Mouse (Mus musculus): ENCODE results near the gene Gnb1. TPM values are rescaled to one million over a fixed set of nuclear protein-coding genes. Genes with fewer than 3 reads are reported as not detected.
A peak's percentile ranks its signal among the peaks of the same experiment; 100 is the strongest.

The Gnb1 gene
- total and polyA plus RNA-seq, 3 experiments, result 78.1 to 489 TPM; not detected in 1

DNA sequence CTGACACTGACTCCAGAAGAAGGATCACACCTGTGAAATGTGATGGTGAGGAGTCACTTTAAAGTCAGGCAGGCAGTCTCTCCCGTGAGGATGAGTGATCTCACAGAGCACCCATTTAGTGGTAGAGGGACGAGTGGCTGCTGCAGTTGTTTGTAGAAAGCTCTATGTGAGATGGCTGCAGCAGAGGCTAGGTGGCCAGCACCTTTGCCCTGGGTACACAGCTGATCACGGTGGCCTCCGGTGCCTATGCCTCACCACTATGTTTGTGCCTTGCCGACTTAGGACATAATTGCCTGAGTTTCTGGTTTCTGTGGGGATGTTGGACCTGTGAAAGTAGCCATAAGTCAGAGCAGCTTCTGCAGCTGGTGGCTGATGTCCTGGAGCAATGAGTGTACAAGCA is 86.6 kb downstream of the Gnb1 start:
- TF ChIP-seq NRF1 (IDR thresholded peaks at IDR 0.05; ENCODE audit: insufficient read depth, low read depth, low read length, poor library complexity, severe bottlenecking) (no peak), KAT2A (conservative IDR thresholded peaks at IDR 0.05; ENCODE audit: low read depth, low read length) (no peak), MYB (IDR thresholded peaks at IDR 0.05; ENCODE audit: low read depth, low read length) (no peak), TAL1 (IDR thresholded peaks at IDR 0.05; ENCODE audit: low read length) (0 out of 2 replicates have a peak, but pooled peaks have one; percentile 3), E2F4 (IDR thresholded peaks at IDR 0.05; ENCODE audit: borderline replicate concordance, low read depth, low read length) (no peak)
- no peak overlapping the region for H3K9ac ChIP-seq (ENCODE audit: control insufficient read depth, low read depth, low read length, poor library complexity, severe bottlenecking)
- H3K27me3 ChIP-seq (ENCODE audit: control insufficient read depth in 1 of 2, insufficient read depth in 2 of 2, low read length in 2 of 2), result no peaks in the 10 kb centered on the region
- H3K4me3 ChIP-seq (ENCODE audit: control insufficient read depth in 1 of 2, insufficient read depth in 1 of 2, low read depth in 2 of 2, low read length in 2 of 2), result no peak overlapping the region
- H3K36me3 ChIP-seq (ENCODE audit: control insufficient read depth in 1 of 2, insufficient read depth in 2 of 2, low read length in 2 of 2), result peaks cover 8 to 19% of the 10 kb centered on the region in 2 experiments; a peak in 3 of 4 replicates
- no peak overlapping the region for H3K27ac ChIP-seq (ENCODE audit: control insufficient read depth, low read depth, low read length)
- peaks cover 0 to 9% of the 10 kb centered on the region in 2 experiments; a peak in 3 of 4 replicates for H3K4me1 ChIP-seq (ENCODE audit: control insufficient read depth in 1 of 2, insufficient read depth in 2 of 2, low read length in 2 of 2)
- no peak for DNase-seq (ENCODE audit: low read depth, low spot score)
- peaks cover 19% of the 10 kb centered on the region for H3K79me2 ChIP-seq (ENCODE audit: control insufficient read depth, insufficient read depth, low read length, poor library complexity)
- H3K9me3 ChIP-seq (replicated peaks; ENCODE audit: insufficient read depth, low read length), result no peaks in the 10 kb centered on the region

DNA sequence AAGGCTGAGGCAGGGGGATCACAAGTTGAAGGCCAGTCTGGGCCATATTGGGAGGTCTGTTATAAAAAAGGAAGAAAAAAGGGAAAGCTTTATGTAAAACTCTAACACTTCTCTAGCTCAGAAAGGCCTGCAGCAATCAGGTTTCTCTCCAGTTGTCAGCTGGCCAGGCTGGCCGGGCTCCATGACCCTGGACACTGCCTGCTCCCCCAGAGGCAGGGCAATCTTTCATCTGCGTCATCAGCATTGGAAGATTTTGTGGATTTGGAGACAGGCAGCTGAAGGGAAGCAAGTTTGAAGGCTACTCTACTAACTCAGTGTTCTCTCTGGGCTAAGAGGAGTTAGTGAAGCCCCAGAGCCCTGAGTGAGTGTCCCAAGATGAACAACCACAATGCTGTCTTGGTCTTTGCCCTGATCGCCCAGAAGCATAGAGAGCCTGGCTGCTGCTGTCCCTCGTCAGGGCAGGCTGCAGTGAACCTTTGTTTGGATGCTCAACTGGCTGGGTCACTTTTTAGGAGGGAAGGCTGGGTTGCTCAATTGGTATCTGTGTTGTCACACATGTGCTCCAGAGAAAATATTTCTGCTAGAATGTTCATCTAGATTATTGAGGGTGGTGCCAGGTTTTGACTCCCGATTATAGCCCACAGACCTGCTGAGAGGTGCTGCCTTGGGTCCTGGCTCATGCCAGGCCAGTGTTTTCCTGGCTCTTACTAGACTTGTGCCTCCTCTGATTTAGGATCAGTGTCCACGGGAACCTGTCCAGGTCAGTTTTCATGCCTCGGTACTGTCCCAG is 87.4 kb downstream of the Gnb1 start:
- TF ChIP-seq ZNF384 (IDR thresholded peaks at IDR 0.05; ENCODE audit: low read depth, low read length) (no peak), RAD21 (IDR thresholded peaks at IDR 0.05; ENCODE audit: low read depth, low read length) (no peak), POLR2A (IDR thresholded peaks at IDR 0.05; ENCODE audit: control insufficient read depth in 1 of 2, insufficient read depth in 1 of 2, low read depth in 1 of 2, low read length in 2 of 2, poor library complexity in 1 of 2) (0 out of 4 replicates have a peak, but pooled peaks of 1 of the 2 experiments have one; percentile 11)
- no peak for DNase-seq (ENCODE audit: low read depth, low spot score)
- peaks cover 15% of the 10 kb centered on the region for H3K79me2 ChIP-seq (ENCODE audit: control insufficient read depth, insufficient read depth, low read length, poor library complexity)

DNA sequence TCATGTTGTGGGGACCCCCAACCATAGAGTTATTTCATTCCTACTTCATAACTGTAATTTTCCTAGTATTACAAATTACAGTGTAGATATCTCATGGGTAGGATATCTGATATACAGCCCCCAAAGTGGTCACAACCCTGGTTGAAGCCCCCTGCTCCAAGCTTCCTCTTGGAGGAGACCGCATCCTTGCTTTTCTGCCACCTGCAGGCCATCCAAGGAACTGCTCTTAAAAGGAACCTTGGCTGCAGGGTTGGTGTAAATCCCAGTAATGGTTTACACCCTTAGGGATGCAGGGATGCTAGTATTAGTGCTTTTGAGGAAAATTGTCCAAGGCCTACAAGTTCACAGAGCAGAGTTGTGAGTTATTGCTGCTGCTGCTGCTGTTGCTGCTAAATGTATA is 89.3 kb downstream of the Gnb1 start:
- Histone ChIP-seq H3K36me3 (ENCODE audit: control insufficient read depth in 1 of 2, insufficient read depth in 2 of 2, low read length in 2 of 2) (peaks cover 0 to 31% of the 10 kb centered on the region in 2 experiments; a peak in 2 of 4 replicates), H3K27me3 (ENCODE audit: control insufficient read depth in 1 of 2, insufficient read depth in 2 of 2, low read length in 2 of 2) (no peaks in the 10 kb centered on the region), H3K4me3 (ENCODE audit: control insufficient read depth in 1 of 2, insufficient read depth in 1 of 2, low read depth in 2 of 2, low read length in 2 of 2) (no peak overlapping the region), H3K4me1 (ENCODE audit: control insufficient read depth in 1 of 2, insufficient read depth in 2 of 2, low read length in 2 of 2) (no peaks in the 10 kb centered on the region), H3K9me3 (replicated peaks; ENCODE audit: insufficient read depth, low read length) (no peaks in the 10 kb centered on the region), H3K27ac (ENCODE audit: control insufficient read depth, low read depth, low read length) (no peak overlapping the region), H3K9ac (ENCODE audit: control insufficient read depth, low read depth, low read length, poor library complexity, severe bottlenecking) (no peak overlapping the region), H3K79me2 (ENCODE audit: control insufficient read depth, insufficient read depth, low read length, poor library complexity) (peaks cover 4% of the 10 kb centered on the region; the same call in 1 of the 2 replicates)
- TF ChIP-seq MAX (IDR thresholded peaks at IDR 0.05; ENCODE audit: low read length), result no peak
- TF ChIP-seq MYC (IDR thresholded peaks at IDR 0.05; ENCODE audit: low read depth, low read length), result no peak
- TF ChIP-seq POLR2A (IDR thresholded peaks at IDR 0.05; ENCODE audit: control insufficient read depth in 1 of 2, insufficient read depth in 1 of 2, low read depth in 1 of 2, low read length in 2 of 2, poor library complexity in 1 of 2), result no peak
- TF ChIP-seq ZNF384 (IDR thresholded peaks at IDR 0.05; ENCODE audit: low read depth, low read length), result no peak
- no peak for TF ChIP-seq KAT2A (conservative IDR thresholded peaks at IDR 0.05; ENCODE audit: low read depth, low read length)
- TF ChIP-seq TCF12 (IDR thresholded peaks at IDR 0.05; ENCODE audit: low read depth, low read length), result no peak
- TF ChIP-seq TBP (IDR thresholded peaks at IDR 0.05; ENCODE audit: low read depth, low read length), result no peak
- peak; percentile 71 for TF ChIP-seq SMC3 (IDR thresholded peaks at IDR 0.05; ENCODE audit: low read depth, low read length)
- TF ChIP-seq CHD2 (IDR thresholded peaks at IDR 0.05; ENCODE audit: low read length), result no peak
- no peak for TF ChIP-seq MAFK (IDR thresholded peaks at IDR 0.05; ENCODE audit: borderline replicate concordance, low read depth, low read length)
- TF ChIP-seq ZC3H11A (IDR thresholded peaks at IDR 0.05; ENCODE audit: low read depth, low read length), result peak; percentile 28; the same call in 1 of the 2 replicates
- TF ChIP-seq RAD21 (IDR thresholded peaks at IDR 0.05; ENCODE audit: low read depth, low read length), result peak; percentile 36
- peak; percentile 73 to 90 (median 75) for TF ChIP-seq CTCF (IDR thresholded peaks at IDR 0.05 in 2 of 3, conservative IDR thresholded peaks at IDR 0.05 in 1 of 3; ENCODE audit: control insufficient read depth in 1 of 3, insufficient read depth in 1 of 3, low read depth in 2 of 3, low read length in 3 of 3, poor library complexity in 1 of 3, severe bottlenecking in 1 of 3)
- no peak for TF ChIP-seq E2F4 (IDR thresholded peaks at IDR 0.05; ENCODE audit: borderline replicate concordance, low read depth, low read length)
- TF ChIP-seq POLR2AphosphoS2 (IDR thresholded peaks at IDR 0.05; ENCODE audit: low read length), result no peak
- peak; percentile 61 for DNase-seq (ENCODE audit: low read depth, low spot score)

More for the DNA sequence above, 87.4 kb downstream of the Gnb1 start:
- Histone ChIP-seq H3K27me3 (ENCODE audit: control insufficient read depth in 1 of 2, insufficient read depth in 2 of 2, low read length in 2 of 2) (no peaks in the 10 kb centered on the region), H3K9me3 (replicated peaks; ENCODE audit: insufficient read depth, low read length) (no peaks in the 10 kb centered on the region), H3K36me3 (ENCODE audit: control insufficient read depth in 1 of 2, insufficient read depth in 2 of 2, low read length in 2 of 2) (peaks cover 7 to 25% of the 10 kb centered on the region in 2 experiments; a peak in 3 of 4 replicates), H3K4me3 (ENCODE audit: control insufficient read depth in 1 of 2, insufficient read depth in 1 of 2, low read depth in 2 of 2, low read length in 2 of 2) (no peak overlapping the region), H3K9ac (ENCODE audit: control insufficient read depth, low read depth, low read length, poor library complexity, severe bottlenecking) (no peak overlapping the region), H3K27ac (ENCODE audit: control insufficient read depth, low read depth, low read length) (no peak overlapping the region), H3K4me1 (ENCODE audit: control insufficient read depth in 1 of 2, insufficient read depth in 2 of 2, low read length in 2 of 2) (peaks cover 0 to 9% of the 10 kb centered on the region in 2 experiments; a peak in 3 of 4 replicates)

Data from MEL (cell line).